Mouse (Mus musculus): ENCODE measurements around the gene Stub1. TPM values are rescaled to one million over a fixed set of nuclear protein-coding genes. Genes with fewer than 3 reads are reported as not detected.

Gene Stub1
- polyA plus RNA-seq (2015; fragmentation: Nextera tagmentation; extraction: Ambion mirVana): 325 and 337 TPM in 2 replicates

DNA sequence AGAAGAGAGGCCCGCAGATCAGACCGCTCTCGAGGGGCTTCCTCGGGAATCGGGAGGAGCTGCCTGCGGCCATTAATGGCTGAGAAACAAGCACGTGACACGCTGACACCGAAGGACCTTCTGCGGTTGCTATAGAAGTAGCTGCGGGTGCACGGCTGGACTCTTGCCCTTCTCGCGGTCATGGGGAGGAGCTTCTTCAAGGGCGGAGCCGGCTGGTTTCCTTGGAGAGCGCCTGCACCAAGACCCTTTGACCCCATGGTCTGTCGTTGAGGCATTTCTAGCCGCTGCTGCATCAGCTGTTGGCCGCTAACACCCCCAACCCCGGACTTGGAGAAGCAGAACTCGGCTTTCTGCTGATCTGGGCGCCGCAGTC lies at the start of gene Stub1:
Gene Stub1, minus strand, starts transcription at position 114 of the 373 bp plus-strand sequence.
- no peaks in the 10 kb centered on the region for H3K27me3 ChIP-seq
- H3K9me3 ChIP-seq: no peaks in the 10 kb centered on the region
- H3K4me3 ChIP-seq: peak within 1 kb of the TSS; percentile 82
- H3K27ac ChIP-seq: peak within 1 kb of the TSS; percentile 97
- peak within 1 kb of the TSS; percentile 99 for H3K4me2 ChIP-seq
- H3K36me3 ChIP-seq: peaks cover 40% of the 10 kb centered on the region
- H3K4me1 ChIP-seq (replicated peaks): peaks cover 85% of the 10 kb centered on the region
- peak within 1 kb of the TSS; percentile 91 for H3K9ac ChIP-seq
- ATAC-seq (ENCODE audit: low FRiP score): peak; percentile 57
- under 1% methylated on average over 24 of the region's 24 CpGs for WGBS

DNA sequence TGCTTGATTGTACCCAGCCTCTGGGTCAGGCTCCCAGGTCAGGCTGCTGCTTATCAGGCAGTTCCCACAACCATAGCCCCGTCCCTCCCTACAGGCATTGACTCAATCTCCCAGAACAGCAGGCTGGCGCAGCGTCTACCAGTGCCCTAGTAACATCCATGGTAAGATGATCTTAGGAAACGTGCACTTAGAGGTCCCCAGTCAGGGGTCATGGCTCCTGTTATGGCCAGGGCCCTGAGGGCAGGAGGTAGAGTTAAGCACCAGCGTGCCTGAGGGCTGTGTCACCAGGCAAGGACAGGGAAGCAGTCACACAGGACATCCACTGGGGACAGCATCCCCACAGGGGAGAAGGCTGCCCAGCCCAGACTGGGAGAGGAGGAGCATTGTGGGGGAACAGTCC lies 49.1 kb upstream of the Stub1 start:
- Histone ChIP-seq H3K9me3 (no peaks in the 10 kb centered on the region), H3K4me3 (no peak overlapping the region), H3K9ac (no peak overlapping the region), H3K4me2 (no peak overlapping the region), H3K27me3 (no peaks in the 10 kb centered on the region), H3K27ac (peak overlapping the region; percentile 46; the same call in 1 of the 2 replicates), H3K4me1 (replicated peaks) (peaks cover 31% of the 10 kb centered on the region), H3K36me3 (peaks cover 56% of the 10 kb centered on the region)
- no peak for ATAC-seq (ENCODE audit: low FRiP score)
- WGBS: 30% methylated on average over 5 of the region's 5 CpGs

DNA sequence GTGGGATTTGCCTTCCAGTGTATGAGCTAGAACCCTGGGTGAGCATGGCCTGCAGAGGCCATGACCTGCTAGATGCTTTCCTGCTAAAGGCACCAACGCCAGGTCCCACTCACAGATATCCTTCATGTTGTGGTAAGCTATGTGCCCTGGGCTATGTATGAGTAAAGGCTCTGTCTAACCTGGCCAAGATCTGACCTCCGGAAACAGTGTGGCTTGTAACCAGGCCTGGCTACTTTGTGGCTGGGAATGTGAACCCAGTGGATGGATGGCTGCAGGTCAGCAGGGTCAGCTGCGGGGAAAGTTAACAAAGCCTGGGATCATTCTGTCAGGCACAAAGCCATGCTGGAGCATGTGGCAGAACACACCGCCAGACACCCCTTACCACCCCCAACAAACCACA lies 48.5 kb upstream of the Stub1 start:
- no peaks in the 10 kb centered on the region for H3K9me3 ChIP-seq
- H3K4me2 ChIP-seq: no peak overlapping the region
- no peak overlapping the region for H3K9ac ChIP-seq
- WGBS: 15% methylated on average over 4 of the region's 4 CpGs
- H3K4me1 ChIP-seq (replicated peaks): peaks cover 37% of the 10 kb centered on the region
- H3K36me3 ChIP-seq: peaks cover 54% of the 10 kb centered on the region
- H3K27ac ChIP-seq: peak overlapping the region; percentile 46
- no peak overlapping the region for H3K4me3 ChIP-seq
- no peaks in the 10 kb centered on the region for H3K27me3 ChIP-seq
- no peak for ATAC-seq (ENCODE audit: low FRiP score)

DNA sequence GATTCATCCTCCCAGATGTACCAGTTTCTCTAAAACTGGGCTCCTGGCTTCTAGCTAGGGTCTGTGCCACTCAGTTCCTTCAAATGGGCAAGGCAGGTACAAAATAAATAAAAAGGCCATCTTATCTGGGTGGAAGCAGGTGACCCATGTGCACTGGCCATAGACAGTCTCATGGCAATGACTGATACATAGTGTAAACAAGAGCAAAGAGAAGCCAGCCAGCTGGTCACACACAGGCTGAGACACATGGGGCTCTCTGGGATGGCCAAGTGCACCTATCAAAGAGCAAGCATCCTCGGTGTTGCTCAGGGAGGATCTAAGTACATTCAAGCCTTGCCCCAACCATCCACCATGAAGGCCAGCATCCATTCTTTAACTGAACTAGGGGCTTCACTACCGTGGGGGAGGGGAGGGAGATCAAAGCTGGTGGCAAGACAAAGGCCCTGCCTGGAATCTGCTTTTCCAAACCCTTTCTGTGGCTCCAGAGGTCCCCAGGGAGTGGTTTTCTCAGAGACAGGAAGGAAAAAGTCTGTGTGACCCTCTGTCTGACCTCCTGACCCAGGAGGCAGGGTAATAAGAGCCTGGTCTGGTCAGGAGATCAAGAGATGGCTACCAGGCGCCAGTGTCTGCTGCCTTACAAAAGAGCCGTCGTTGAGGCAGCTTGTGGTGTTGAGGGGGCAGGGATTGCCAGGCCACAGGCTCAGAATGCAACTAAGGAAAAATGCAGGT lies 47.9 kb upstream of the Stub1 start:
- H3K9ac ChIP-seq: 0 out of 2 replicates have a peak overlapping the region, but pooled peaks have one; percentile 0

DNA sequence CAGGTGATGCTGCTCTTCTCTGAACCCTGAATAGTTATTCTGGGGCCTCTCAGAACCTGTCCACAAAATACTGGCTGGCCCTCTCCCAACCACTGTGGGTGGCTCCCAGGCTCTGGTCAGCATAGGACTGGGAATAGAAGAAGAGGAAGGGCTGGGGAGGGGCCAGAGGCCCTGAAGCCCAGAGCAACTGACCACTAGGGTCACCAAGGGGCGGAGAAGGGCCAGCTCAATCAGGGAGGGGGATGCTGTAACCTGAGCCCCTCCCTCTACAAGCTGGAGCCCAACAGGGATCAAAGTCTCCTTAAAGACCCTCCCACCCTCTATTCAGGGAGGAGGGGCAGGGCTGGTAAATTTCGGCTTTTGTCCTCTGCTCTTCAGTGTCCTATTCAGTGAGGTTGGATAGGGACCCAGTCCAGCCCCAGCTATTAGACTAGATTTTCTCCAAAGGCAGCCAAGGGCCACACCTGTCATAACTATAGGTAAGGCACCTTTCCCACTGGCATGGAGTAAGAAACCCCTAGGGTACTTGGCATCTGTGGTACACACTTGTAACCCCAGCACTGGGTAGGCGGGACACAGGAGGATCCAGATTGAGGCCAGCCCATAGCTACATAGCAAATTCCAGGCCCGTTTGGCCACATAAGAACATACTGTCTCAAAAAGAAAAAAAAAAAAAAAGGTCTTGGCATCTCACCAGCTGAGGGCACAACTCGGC lies 47.1 kb upstream of the Stub1 start, which contains the start of gene Wfikkn1:
Gene Wfikkn1, minus strand, starts transcription at position 663 of the 715 bp plus-strand sequence.
- ATAC-seq (ENCODE audit: low FRiP score): no peak
- no peak within 1 kb of the TSS for H3K4me2 ChIP-seq
- H3K9ac ChIP-seq: 0 out of 2 replicates have a peak within 1 kb of the TSS, but pooled peaks have one; percentile 0
- H3K27ac ChIP-seq: peak within 1 kb of the TSS; percentile 46
- peaks cover 41% of the 10 kb centered on the region for H3K4me1 ChIP-seq (replicated peaks)
- 22% methylated on average over 5 of the region's 5 CpGs for WGBS
- H3K36me3 ChIP-seq: peaks cover 54% of the 10 kb centered on the region
- no peaks in the 10 kb centered on the region for H3K9me3 ChIP-seq
- no peaks in the 10 kb centered on the region for H3K27me3 ChIP-seq
- no peak within 1 kb of the TSS for H3K4me3 ChIP-seq

More for the DNA sequence above, 47.9 kb upstream of the Stub1 start:
- peaks cover 54% of the 10 kb centered on the region for H3K36me3 ChIP-seq
- no peaks in the 10 kb centered on the region for H3K9me3 ChIP-seq
- H3K27ac ChIP-seq: peak overlapping the region; percentile 46
- H3K4me2 ChIP-seq: no peak overlapping the region
- peaks cover 44% of the 10 kb centered on the region for H3K4me1 ChIP-seq (replicated peaks)
- no peak overlapping the region for H3K4me3 ChIP-seq
- ATAC-seq (ENCODE audit: low FRiP score): no peak
- 4% methylated on average over 5 of the region's 5 CpGs for WGBS
- H3K27me3 ChIP-seq: no peaks in the 10 kb centered on the region

DNA sequence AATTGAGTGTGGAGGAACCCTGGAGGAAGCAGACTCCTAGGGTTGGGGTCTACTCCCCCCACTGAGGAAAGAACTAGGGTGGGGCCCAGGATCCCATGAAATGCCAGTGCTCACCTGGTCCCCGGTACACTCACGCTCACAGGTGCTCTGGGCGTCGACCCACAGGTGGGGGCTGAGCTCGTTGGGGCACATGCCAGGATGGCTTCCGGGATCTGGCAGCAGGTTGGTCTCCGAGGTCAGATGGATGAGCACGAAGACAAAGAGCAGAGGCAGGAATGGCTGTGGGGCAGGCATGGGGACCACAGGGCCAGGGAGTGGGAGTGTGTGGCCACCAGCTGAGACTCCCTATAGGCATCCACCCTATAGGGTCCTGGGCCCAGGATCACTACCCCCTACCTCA lies 46.5 kb upstream of the Stub1 start:
- Histone ChIP-seq H3K4me2 (no peak overlapping the region), H3K4me3 (no peak overlapping the region), H3K27me3 (no peaks in the 10 kb centered on the region), H3K9ac (no peak overlapping the region), H3K9me3 (no peaks in the 10 kb centered on the region), H3K27ac (no peak overlapping the region), H3K36me3 (peaks cover 49% of the 10 kb centered on the region), H3K4me1 (replicated peaks) (peaks cover 40% of the 10 kb centered on the region)
- no peak for ATAC-seq (ENCODE audit: low FRiP score)
- WGBS: 68% methylated on average over 8 of the region's 8 CpGs

DNA sequence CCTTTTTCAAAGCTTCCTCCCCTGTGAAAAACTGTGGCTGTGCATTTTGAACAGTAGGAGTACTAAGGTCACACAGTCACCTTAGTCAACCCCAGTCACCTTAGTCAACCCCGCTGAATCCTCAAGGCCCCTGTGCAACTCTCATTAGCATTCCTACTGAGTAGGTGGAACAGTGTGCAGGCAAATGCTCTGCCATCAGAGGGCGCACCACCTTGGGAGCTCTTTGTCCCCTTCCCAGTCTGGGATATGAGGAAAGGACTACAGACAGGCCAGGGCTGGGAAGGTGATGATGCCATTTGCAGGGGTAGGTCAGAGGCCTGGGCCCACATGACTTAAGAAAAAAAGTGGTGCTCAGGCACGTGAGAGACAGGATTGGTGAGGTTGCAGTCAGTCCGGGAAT lies 46.1 kb upstream of the Stub1 start:
- Histone ChIP-seq H3K4me1 (replicated peaks) (peaks cover 44% of the 10 kb centered on the region), H3K4me2 (no peak overlapping the region), H3K9me3 (no peaks in the 10 kb centered on the region), H3K4me3 (no peak overlapping the region), H3K9ac (no peak overlapping the region), H3K27ac (no peak overlapping the region), H3K27me3 (no peaks in the 10 kb centered on the region), H3K36me3 (peaks cover 44% of the 10 kb centered on the region)
- WGBS: 39% methylated on average over 4 of the region's 4 CpGs
- ATAC-seq (ENCODE audit: low FRiP score): no peak

DNA sequence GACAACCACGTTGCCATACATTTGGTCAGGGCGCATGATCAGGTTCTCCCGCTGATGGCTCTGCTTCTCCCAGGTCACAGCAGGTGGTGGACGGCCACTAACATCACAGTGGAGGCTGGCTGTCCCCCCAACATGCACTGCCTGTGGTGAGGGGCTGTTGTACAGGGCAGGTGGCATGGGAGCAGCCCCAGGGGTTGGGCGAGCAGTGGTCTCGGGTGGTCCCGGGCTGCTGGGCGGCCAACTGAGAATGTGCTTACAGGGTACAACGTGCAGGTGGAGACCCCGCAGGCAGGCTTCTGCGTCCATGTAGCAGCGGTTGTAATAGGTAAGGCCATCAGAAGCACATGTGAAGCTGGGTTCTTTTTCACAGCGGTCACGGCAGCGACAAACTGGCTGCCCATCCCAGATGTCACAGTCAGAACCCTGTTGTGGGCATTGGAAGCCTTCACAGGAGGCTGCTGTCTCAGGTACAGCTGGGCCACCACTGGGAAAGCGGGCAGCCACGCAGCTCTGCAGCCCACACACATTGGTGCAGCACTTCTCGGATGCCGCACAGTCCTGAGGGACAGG lies 45.5 kb upstream of the Stub1 start:
- Histone ChIP-seq H3K36me3 (peaks cover 38% of the 10 kb centered on the region), H3K4me3 (no peak overlapping the region)
- WGBS: 83% methylated on average over 19 of the region's 19 CpGs

DNA sequence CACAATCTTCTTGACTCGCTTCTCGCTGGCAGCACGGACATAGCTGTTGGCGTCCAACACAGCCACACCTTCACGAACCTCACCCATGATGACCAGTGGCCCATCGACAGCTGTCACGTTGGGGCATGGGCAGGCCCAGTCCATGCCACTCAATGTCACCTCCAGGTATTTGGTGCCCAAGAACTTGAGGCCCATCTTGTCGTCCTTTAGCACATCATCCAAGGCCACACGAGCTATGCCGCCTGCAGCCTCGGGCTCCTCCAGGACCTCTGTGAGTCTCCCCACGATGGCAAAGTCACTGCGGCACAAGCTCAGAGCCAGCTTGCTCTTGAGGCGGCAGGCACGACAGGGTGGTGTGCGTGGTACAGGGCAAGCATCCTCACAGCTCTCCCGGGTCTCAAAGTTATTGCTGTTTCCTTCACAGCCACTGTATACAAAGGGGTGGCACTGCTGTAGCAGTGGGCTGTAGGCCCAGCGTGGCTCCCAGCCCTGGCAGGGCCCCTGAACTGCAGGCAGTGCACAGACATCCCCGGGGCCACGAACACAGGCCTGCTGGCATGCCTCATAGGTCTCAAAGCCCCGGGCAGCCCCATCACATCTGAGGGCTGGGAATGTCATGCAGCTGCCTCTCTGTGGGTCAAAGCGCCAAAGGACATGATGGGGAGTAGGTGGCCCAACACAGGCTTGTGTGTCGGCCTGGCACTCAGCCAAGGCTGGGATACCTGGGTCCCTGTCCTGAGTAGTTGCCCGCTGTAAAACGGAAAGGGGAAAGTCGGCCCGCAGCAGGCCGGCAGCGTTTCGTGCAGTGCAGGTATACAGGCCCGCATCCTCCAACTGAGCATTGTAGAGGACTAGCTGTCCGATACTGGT lies 44.8 kb upstream of the Stub1 start:
- WGBS: 93% methylated on average over 32 of the region's 32 CpGs
- no peaks in the 10 kb centered on the region for H3K9me3 ChIP-seq
- peaks cover 31% of the 10 kb centered on the region for H3K36me3 ChIP-seq
- H3K27ac ChIP-seq: no peak overlapping the region
- H3K4me1 ChIP-seq (replicated peaks): peaks cover 50% of the 10 kb centered on the region
- no peaks in the 10 kb centered on the region for H3K27me3 ChIP-seq
- no peak overlapping the region for H3K4me3 ChIP-seq
- no peak overlapping the region; the same call in 1 of the 2 replicates for H3K9ac ChIP-seq
- H3K4me2 ChIP-seq: no peak overlapping the region
- no peak for ATAC-seq (ENCODE audit: low FRiP score)

More for the DNA sequence above, 45.5 kb upstream of the Stub1 start:
- no peak for ATAC-seq (ENCODE audit: low FRiP score)
- H3K27ac ChIP-seq: no peak overlapping the region
- H3K9ac ChIP-seq: no peak overlapping the region
- peaks cover 49% of the 10 kb centered on the region for H3K4me1 ChIP-seq (replicated peaks)
- H3K9me3 ChIP-seq: no peaks in the 10 kb centered on the region
- H3K4me2 ChIP-seq: no peak overlapping the region
- H3K27me3 ChIP-seq: no peaks in the 10 kb centered on the region

DNA sequence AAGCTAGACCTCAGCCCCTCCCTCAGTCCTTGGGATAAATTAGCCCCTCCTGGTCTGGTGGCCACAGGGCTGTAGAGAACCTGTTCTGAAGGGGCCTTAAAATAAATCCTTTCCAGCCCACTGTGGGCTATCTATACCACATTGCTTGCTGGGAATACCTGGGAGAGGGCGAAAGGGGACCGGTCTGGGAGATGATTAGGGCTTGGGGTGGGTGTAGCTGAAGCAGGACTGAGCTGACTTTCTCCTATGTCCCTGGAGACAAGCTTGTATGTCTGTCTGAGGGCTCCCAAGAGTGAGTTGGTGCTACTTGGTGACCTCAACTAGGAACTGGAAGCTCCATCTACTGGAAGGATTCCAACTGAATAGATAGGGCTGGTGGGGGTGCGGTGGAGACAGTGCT lies 43.8 kb upstream of the Stub1 start:
- no peak for ATAC-seq (ENCODE audit: low FRiP score)
- Histone ChIP-seq H3K27me3 (no peaks in the 10 kb centered on the region), H3K36me3 (peaks cover 22% of the 10 kb centered on the region), H3K9ac (peak overlapping the region; percentile 39; the same call in 1 of the 2 replicates), H3K4me3 (no peak overlapping the region), H3K4me2 (peak overlapping the region; percentile 96), H3K9me3 (no peaks in the 10 kb centered on the region), H3K4me1 (replicated peaks) (peaks cover 50% of the 10 kb centered on the region), H3K27ac (no peak overlapping the region)
- 93% methylated on average over 3 of the region's 3 CpGs for WGBS

DNA sequence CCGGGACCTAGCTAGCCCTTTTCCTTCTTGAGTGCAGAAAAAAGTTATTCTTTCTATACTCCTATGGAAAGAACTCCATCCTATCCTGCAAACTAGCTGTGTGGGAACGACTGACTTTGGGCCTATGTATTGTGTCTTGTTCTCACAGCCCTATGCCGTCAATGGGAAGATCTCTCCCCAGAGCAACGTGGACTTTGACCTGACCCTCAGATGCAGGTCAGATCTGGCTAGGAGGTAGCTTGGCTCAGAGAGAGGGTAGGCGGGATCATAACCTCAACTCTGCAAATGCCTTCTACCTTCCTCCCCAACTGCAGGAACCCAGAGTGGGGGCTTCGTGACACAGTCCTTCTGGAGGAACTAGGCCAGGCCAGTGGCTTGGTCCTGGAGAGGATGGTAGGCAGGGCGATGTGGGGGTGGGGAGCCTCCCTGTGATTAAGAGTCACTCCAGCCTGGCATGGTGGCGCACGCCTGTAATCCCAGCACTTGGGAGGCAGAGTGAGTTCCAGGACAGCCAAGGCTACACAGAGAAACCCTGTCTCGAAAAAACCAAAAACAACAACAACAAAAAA lies 43.2 kb upstream of the Stub1 start:
- Histone ChIP-seq H3K36me3 (peaks cover 22% of the 10 kb centered on the region), H3K4me3 (peak overlapping the region; percentile 80), H3K4me1 (replicated peaks) (peaks cover 46% of the 10 kb centered on the region), H3K4me2 (peak overlapping the region; percentile 96), H3K27ac (peak overlapping the region; percentile 97), H3K9me3 (no peaks in the 10 kb centered on the region), H3K27me3 (no peaks in the 10 kb centered on the region), H3K9ac (peak overlapping the region; percentile 87)
- ATAC-seq (ENCODE audit: low FRiP score): no peak
- whole genome bisulfite sequencing: 58% methylated on average over 10 of the region's 10 CpGs

Measured in hindbrain, embryonic 13.5 days (tissue).